Mouse (Mus musculus) olfactory bulb, adult 2 months (tissue): ENCODE measurements around the gene Ankrd9. TPM values are rescaled to one million over a fixed set of nuclear protein-coding genes. Genes with fewer than 3 reads are reported as not detected.

Source experiments
- H3K27ac ChIP-seq: fragments of 200-500 bp; 2 replicates; pipeline ENCODE4 v1.5.1; 2012; ENCODE audit warnings: low read depth, low read length; ENCODE audit not compliant: insufficient read depth
- H3K4me1 ChIP-seq: fragments of 200-500 bp; 2 replicates; pipeline ENCODE4 v1.6.1; 2012; ENCODE audit warnings: low read length; ENCODE audit not compliant: control insufficient read depth, insufficient read depth
- H3K4me3 ChIP-seq: fragments of 200-500 bp; 2 replicates; pipeline ENCODE4 v1.5.1; 2012; ENCODE audit warnings: mild to moderate bottlenecking, low read depth, low read length, moderate library complexity; ENCODE audit not compliant: insufficient read depth
- CTCF ChIP-seq: fragments of 200-500 bp; IDR thresholded peaks from 2 replicates; pipeline ENCODE4 v1.5.1; 2012; ENCODE audit warnings: low read depth, mild to moderate bottlenecking, low read length, moderate library complexity; ENCODE audit not compliant: insufficient read depth
- POLR2A ChIP-seq: fragments of 200-500 bp; IDR thresholded peaks from 2 replicates; pipeline ENCODE4 v1.6.1; 2012; ENCODE audit warnings: mild to moderate bottlenecking, low read depth, low read length, moderate library complexity; ENCODE audit not compliant: insufficient read depth
- WGBS: fragments of 180-500 bp; shearing (Covaris S2); methylation state at CpG from one replicate; pipeline ENCODE4 v1.1.7; 2018; 5-methylcytosine and 5-hydroxymethylcytosine counted together
- polyA plus RNA-seq: library from polyadenylated mRNA; stranded (reverse); fragments of >200 nt; gene quantifications from 2 replicates; pipeline ENCODE4 v1.2.4, GENCODE M21; 2012; ENCODE audit warnings: low replicate concordance; ENCODE audit not compliant: missing spikeins, insufficient read depth, insufficient read length

Gene Ankrd9
- polyA plus RNA-seq, 1 experiment: not detected

- WGBS: 92% methylated on average over 3 of the region's 3 CpGs
- Histone ChIP-seq H3K27ac (no peak overlapping the region), H3K4me1 (no peaks in the 10 kb centered on the region), H3K4me3 (no peak overlapping the region)
- no peak for TF ChIP-seq POLR2A
- no peak for TF ChIP-seq CTCF
Measured at GRCm38 (mm10) chr12:110953443-110953842, 25.4 kb downstream of the Ankrd9 start.

DNA sequence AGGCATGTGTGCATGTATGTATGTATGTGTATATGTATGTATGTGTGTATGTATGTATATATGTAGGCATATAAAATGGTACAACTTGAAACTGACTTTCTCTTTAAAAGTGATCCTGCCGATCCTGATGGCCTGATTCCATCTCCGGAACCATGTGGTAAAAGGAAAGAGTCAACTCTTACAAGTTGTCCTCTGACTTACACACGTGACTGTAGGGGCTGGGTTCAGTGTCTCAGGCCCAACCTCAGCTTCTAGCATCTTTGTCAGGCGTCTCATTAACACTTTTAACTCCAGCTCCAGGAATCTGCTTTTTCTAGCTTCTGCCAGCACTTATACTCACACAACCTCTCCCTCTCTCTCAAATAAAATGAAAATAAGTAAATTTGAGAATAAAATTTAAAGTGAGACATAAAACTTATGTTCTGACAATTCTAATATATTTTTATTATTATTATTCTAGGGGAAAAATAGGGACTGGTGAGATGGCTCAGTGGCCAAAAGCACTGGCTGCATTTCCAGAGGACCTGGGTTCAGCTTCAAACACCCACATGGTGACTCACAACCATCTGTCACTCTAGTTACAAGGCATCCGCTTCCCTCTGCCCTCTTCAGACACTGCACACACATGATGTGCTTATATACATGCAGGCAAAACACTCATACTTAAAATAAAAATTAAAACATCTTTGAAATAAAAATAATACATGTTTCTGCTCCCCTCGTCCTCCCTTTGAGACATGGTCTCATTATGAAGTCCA lies 26.0 kb downstream of the Ankrd9 start:
- H3K4me3 ChIP-seq: no peak overlapping the region
- no peaks in the 10 kb centered on the region for H3K4me1 ChIP-seq
- 71% methylated on average over 6 of the region's 6 CpGs for WGBS
- no peak for TF ChIP-seq POLR2A
- no peak for TF ChIP-seq CTCF
- H3K27ac ChIP-seq: no peak overlapping the region

DNA sequence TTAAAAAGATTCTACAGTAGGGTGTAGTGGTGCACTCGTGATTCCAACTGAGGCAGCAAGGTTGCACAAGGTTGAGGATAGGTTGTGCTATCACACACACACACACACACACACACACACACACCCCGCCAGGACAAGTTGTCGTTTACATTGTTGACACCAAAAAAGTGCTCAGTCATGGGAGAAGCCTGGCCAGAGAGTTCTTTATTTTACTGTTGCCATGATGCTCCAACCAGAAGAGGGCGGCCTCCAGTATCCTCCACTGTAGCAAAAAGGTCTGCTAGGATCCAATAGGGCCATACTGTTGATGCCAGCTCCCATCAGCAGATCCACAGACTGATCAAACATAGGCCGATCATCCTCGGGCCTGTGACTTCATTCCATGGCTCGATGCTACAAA lies 27.6 kb downstream of the Ankrd9 start:
- TF ChIP-seq POLR2A (no peak), CTCF (no peak)
- WGBS: 87% methylated on average over 7 of the region's 7 CpGs
- no peak overlapping the region for H3K27ac ChIP-seq
- H3K4me1 ChIP-seq: peaks cover 3% of the 10 kb centered on the region
- no peak overlapping the region for H3K4me3 ChIP-seq

DNA sequence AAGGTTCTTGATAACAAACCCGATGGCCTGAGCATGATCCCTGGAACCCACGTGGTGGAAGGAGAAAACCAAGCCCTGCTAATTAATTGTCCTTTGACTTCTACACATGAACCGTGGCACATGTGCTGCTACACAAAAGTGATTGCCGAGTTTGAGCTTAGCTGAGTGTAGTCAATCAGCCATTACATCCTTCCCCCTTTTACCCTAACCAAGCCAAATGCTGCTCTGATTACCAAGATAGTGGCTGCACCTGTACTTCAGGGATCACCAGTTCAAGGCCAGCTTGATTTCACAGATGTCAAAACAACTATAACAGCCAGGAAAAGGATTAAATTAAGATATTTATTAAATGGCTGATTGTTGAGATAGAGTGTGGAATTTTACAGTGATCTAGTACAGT lies 28.7 kb downstream of the Ankrd9 start:
- WGBS: 88% methylated on average over 4 of the region's 4 CpGs
- TF ChIP-seq POLR2A (no peak), CTCF (no peak)
- Histone ChIP-seq H3K27ac (no peak overlapping the region), H3K4me1 (peaks cover 4% of the 10 kb centered on the region), H3K4me3 (no peak overlapping the region)

GRCm38 (mm10) chr12:110949410-110949809 lies 29.4 kb downstream of the Ankrd9 start:
- Histone ChIP-seq H3K4me1 (peaks cover 7% of the 10 kb centered on the region), H3K27ac (no peak overlapping the region), H3K4me3 (no peak overlapping the region)
- TF ChIP-seq POLR2A (no peak), CTCF (no peak)
- 95% methylated on average over 1 of the region's 1 CpGs for WGBS

GRCm38 (mm10) chr12:110948910-110949201 lies 30.0 kb downstream of the Ankrd9 start:
- TF ChIP-seq CTCF (no peak), POLR2A (no peak)
- no peak overlapping the region for H3K27ac ChIP-seq

DNA sequence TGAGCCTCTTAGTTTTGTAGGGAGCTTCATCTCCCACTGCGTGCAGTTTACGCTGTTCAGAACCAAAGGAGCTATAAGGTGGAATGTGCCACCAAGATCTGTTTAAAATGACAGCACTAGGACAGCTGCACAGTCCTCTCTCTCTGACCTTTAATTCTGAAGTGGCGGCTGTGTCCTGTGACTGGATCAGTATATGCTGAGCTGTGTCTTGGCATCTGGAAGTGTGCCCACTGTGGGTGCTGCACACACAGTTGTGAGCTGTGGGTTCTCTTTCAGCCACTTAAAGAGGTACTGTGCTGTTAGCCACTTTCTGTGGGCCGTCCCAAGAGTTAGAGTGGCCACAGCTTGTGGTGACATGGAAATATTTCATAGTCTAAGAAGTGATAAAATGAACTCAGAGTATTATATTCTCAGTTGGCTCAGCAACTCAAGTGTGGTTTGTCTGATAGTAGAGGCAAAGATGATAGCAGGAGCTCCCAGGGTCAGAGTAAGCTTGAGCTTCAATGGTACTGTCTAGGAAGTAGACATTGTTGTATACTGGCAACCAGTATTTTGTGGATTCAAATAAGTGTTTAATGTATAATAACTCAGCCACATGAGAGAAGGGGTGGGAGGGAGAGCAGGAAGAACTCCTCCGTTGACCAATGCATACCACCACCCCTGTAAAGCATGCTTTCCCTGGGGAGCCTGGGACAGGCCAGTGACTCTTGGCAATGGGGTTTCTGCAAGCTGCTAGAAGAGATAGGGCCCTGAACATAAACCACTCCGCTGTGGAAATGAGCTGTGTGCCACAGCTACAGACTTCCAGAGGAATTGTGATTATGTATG lies 30.5 kb downstream of the Ankrd9 start:
- Histone ChIP-seq H3K27ac (no peak overlapping the region), H3K4me3 (no peak overlapping the region), H3K4me1 (peaks cover 9% of the 10 kb centered on the region)
- WGBS: 93% methylated on average over 6 of the region's 6 CpGs
- TF ChIP-seq POLR2A: no peak

More at GRCm38 (mm10) chr12:110948910-110949201, 30.0 kb downstream of the Ankrd9 start:
- WGBS: 85% methylated on average over 3 of the region's 3 CpGs
- Histone ChIP-seq H3K4me3 (no peak overlapping the region), H3K4me1 (peaks cover 9% of the 10 kb centered on the region)

- H3K4me3 ChIP-seq: no peak overlapping the region
- H3K27ac ChIP-seq: peak overlapping the region; percentile 80
- 38% methylated on average over 7 of the region's 7 CpGs for WGBS
- TF ChIP-seq POLR2A (no peak), CTCF (no peak)
- H3K4me1 ChIP-seq: peaks cover 11% of the 10 kb centered on the region
Measured at GRCm38 (mm10) chr12:110946216-110946615, 32.6 kb downstream of the Ankrd9 start.

- peaks cover 18% of the 10 kb centered on the region for H3K4me1 ChIP-seq
- no peak overlapping the region for H3K4me3 ChIP-seq
- 64% methylated on average over 3 of the region's 3 CpGs for WGBS
- TF ChIP-seq POLR2A: no peak
- TF ChIP-seq CTCF: no peak
- H3K27ac ChIP-seq: peak overlapping the region; percentile 82
Measured at GRCm38 (mm10) chr12:110940869-110941268, 38.0 kb downstream of the Ankrd9 start.
